In the genomic region with DNA sequence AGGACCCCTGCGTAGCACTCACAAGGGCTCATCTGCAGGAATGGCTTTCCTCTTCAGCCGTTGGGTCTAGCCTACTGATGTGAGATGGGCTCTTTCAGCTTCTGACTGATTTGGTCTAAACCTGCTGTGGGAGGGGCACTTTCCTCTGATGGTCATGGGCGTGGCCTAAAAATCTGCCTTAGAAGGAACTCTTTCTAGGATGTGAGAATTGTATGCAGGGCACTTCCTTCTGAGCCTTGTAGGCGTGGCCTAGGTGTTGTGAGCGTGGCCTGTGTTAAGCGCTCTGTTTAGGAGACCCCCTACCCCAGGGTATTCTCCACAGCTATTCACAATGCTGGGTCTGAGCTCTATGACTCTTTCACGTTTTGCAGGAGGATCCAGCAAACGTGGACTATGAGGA, we compare ENCODE assay signal across 32 mouse cellular contexts. TPM values are rescaled to one million over a fixed set of nuclear protein-coding genes. Genes with fewer than 3 reads are reported as not detected.
A peak's percentile ranks its signal among the peaks of the same experiment; 100 is the strongest.
DNase-seq lines count a peak whose midpoint lies in the region; ATAC-seq lines count a peak whose summit lies in the region.
"Had no signal": no experiment of that assay in that cellular context is flagged by ENCODE, and none has a peak within 500 bp of the region (broad histone marks: within the 10 kb centered on the region; RNA-seq: fewer than 3 reads in every experiment).

No protein-coding gene starts in this region.

- no peak overlapping the region for H3K9ac ChIP-seq in embryonic facial prominence, embryonic 15.5 days
- no peak overlapping the region for H3K9ac ChIP-seq in forebrain, embryonic 13.5 days
- H3K9ac ChIP-seq: embryonic facial prominence, embryonic 13.5 days; forebrain, embryonic 15.5 days; heart, embryonic 12.5 days; kidney, embryonic 15.5 days; limb, embryonic 13.5 days; liver, embryonic 15.5 days; midbrain, embryonic 15.5 days; neural tube, embryonic 13.5 days had no signal

- H3K4me3 ChIP-seq in embryonic facial prominence, embryonic 15.5 days (replicated peaks), result no peak overlapping the region
- H3K4me3 ChIP-seq in embryonic facial prominence, embryonic 10.5 days, result no peak overlapping the region
- H3K4me3 ChIP-seq in forebrain, embryonic 13.5 days, result no peak overlapping the region
- H3K4me3 ChIP-seq: embryonic facial prominence, embryonic 13.5 days; forebrain, embryonic 15.5 days; heart, embryonic 12.5 days; hindbrain, embryonic 10.5 days; kidney, embryonic 15.5 days; limb, embryonic 13.5 days; liver, embryonic 15.5 days; midbrain, embryonic 15.5 days; myocyte; neural tube, embryonic 13.5 days had no signal

- no peaks in the 10 kb centered on the region for H3K27me3 ChIP-seq in embryonic facial prominence, embryonic 15.5 days
- no peaks in the 10 kb centered on the region for H3K27me3 ChIP-seq in embryonic facial prominence, embryonic 10.5 days (replicated peaks; ENCODE audit: low read depth, poor library complexity, severe bottlenecking)
- no peaks in the 10 kb centered on the region for H3K27me3 ChIP-seq in forebrain, embryonic 13.5 days
- H3K27me3 ChIP-seq: embryonic facial prominence, embryonic 13.5 days; forebrain, embryonic 15.5 days; heart, embryonic 12.5 days; kidney, embryonic 15.5 days; limb, embryonic 13.5 days; liver, embryonic 15.5 days; midbrain, embryonic 15.5 days; neural tube, embryonic 13.5 days had no signal

- DNase-seq in embryonic facial prominence, embryonic 10.5 days (ENCODE audit: low spot score), result no peak
- DNase-seq in ES-CJ7 (ENCODE audit: low read depth, low spot score), result peak; percentile 85
- DNase-seq in left cerebral cortex, postnatal 14 days (ENCODE audit: low spot score in 2 of 2), result no peak
- DNase-seq: adrenal gland, postnatal 36 days; cerebellum, adult 9-11 months; gastrocnemius, postnatal 10 days; heart, adult 11 months; heart, postnatal 10 days; kidney, adult 11 months; kidney, postnatal 36 days; right cerebral cortex, postnatal 4 days; thymus, postnatal 25 days had no signal

- intact Hi-C loops in left cerebral cortex, postnatal 14 days (cut with DNase I), result no loop called here

- 59% methylated on average over 8 of the region's 8 CpGs for WGBS in embryonic facial prominence, embryonic 15.5 days
- WGBS in embryonic facial prominence, embryonic 10.5 days, result 59% methylated on average over 8 of the region's 8 CpGs
- 64% methylated on average over 8 of the region's 8 CpGs for WGBS in forebrain, embryonic 13.5 days

- no peak overlapping the region for H3K4me2 ChIP-seq in embryonic facial prominence, embryonic 15.5 days (replicated peaks)
- no peak overlapping the region for H3K4me2 ChIP-seq in forebrain, embryonic 13.5 days
- H3K4me2 ChIP-seq: embryonic facial prominence, embryonic 13.5 days; forebrain, embryonic 15.5 days; heart, embryonic 12.5 days; kidney, embryonic 15.5 days; limb, embryonic 13.5 days; liver, embryonic 15.5 days; midbrain, embryonic 15.5 days; neural tube, embryonic 13.5 days had no signal

- no peak overlapping the region for H3K27ac ChIP-seq in embryonic facial prominence, embryonic 15.5 days (replicated peaks)
- H3K27ac ChIP-seq in embryonic facial prominence, embryonic 10.5 days (replicated peaks), result no peak overlapping the region
- no peak overlapping the region for H3K27ac ChIP-seq in forebrain, embryonic 13.5 days
- H3K27ac ChIP-seq: embryonic facial prominence, embryonic 13.5 days; forebrain, embryonic 15.5 days; hindbrain, embryonic 10.5 days; kidney, embryonic 15.5 days; limb, embryonic 13.5 days; liver, embryonic 15.5 days; midbrain, embryonic 15.5 days; neural tube, embryonic 13.5 days had no signal

- H3K36me3 ChIP-seq in embryonic facial prominence, embryonic 15.5 days, result no peaks in the 10 kb centered on the region
- no peaks in the 10 kb centered on the region for H3K36me3 ChIP-seq in embryonic facial prominence, embryonic 10.5 days (replicated peaks)
- no peaks in the 10 kb centered on the region for H3K36me3 ChIP-seq in forebrain, embryonic 13.5 days (ENCODE audit: poor library complexity, severe bottlenecking)
- H3K36me3 ChIP-seq: embryonic facial prominence, embryonic 13.5 days; forebrain, embryonic 15.5 days; G1E; heart, embryonic 12.5 days; hindbrain, embryonic 10.5 days; kidney, embryonic 15.5 days; limb, embryonic 13.5 days; liver, embryonic 15.5 days; midbrain, embryonic 15.5 days; neural tube, embryonic 13.5 days had no signal

- ATAC-seq in embryonic facial prominence, embryonic 15.5 days (ENCODE audit: insufficient number of reproducible peaks, low FRiP score, low TSS enrichment, low read depth), result peak; percentile 43; the same call in 1 of the 2 replicates
- ATAC-seq in erythroid progenitor cell, adult 5-6 weeks (replicated peaks; ENCODE audit: low FRiP score, poor library complexity, severe bottlenecking), result 0 out of 2 replicates have a peak, but pooled peaks have one; percentile 31
- ATAC-seq in monocyte, adult 5-6 weeks (replicated peaks; ENCODE audit: insufficient number of reproducible peaks, low FRiP score, low TSS enrichment, poor library complexity, severe bottlenecking), result peak; percentile 92
- ATAC-seq in forebrain, embryonic 13.5 days, result no peak
- ATAC-seq: forebrain, embryonic 15.5 days; hindbrain, embryonic 16.5 days; midbrain, embryonic 15.5 days had no signal

- H3K9me3 ChIP-seq in embryonic facial prominence, embryonic 15.5 days (replicated peaks), result peaks cover 8% of the 10 kb centered on the region; the same call in 1 of the 2 replicates
- H3K9me3 ChIP-seq in embryonic facial prominence, embryonic 10.5 days, result peaks cover 15% of the 10 kb centered on the region
- peaks cover 25% of the 10 kb centered on the region for H3K9me3 ChIP-seq in forebrain, embryonic 13.5 days (replicated peaks)
- H3K9me3 ChIP-seq: liver, embryonic 15.5 days had no signal

- H3K4me1 ChIP-seq in embryonic facial prominence, embryonic 15.5 days, result no peaks in the 10 kb centered on the region
- H3K4me1 ChIP-seq in embryonic facial prominence, embryonic 10.5 days, result no peaks in the 10 kb centered on the region
- H3K4me1 ChIP-seq in forebrain, embryonic 13.5 days, result no peaks in the 10 kb centered on the region
- H3K4me1 ChIP-seq: embryonic facial prominence, embryonic 13.5 days; forebrain, embryonic 15.5 days; heart, embryonic 12.5 days; hindbrain, embryonic 10.5 days; kidney, embryonic 15.5 days; limb, embryonic 13.5 days; liver, embryonic 15.5 days; midbrain, embryonic 15.5 days; neural tube, embryonic 13.5 days had no signal

RNA-seq across cellular contexts. Expression of a gene that starts 8.6 kb away (rescaled TPM):
- polyA plus RNA-seq in embryonic facial prominence, embryonic 15.5 days (2015; fragmentation: Nextera tagmentation; extraction: Ambion mirVana), result 0.26 TPM in 1 of 2 replicates, not detected in the other
- polyA plus RNA-seq in embryonic facial prominence, embryonic 10.5 days (2016; fragmentation: Nextera tagmentation; extraction: Ambion mirVana), result not detected in 2 replicates
- 1.4 and 4.6 TPM in 2 replicates for total RNA-seq in erythroid progenitor cell, adult 5-6 weeks (2015; ENCODE audit: low replicate concordance)
- 0.64 TPM in 1 of 2 replicates, not detected in the other for total RNA-seq in erythroid progenitor cell, adult 5-6 weeks (2017; ENCODE audit: low replicate concordance)
- 1.2 to 5.8 TPM (median 4.8 TPM) in 3 replicates for total RNA-seq in monocyte, adult 5-6 weeks (2017)
- total RNA-seq in left cerebral cortex, postnatal 14 days (2021), result not detected
- polyA plus RNA-seq in forebrain, embryonic 13.5 days (2015; fragmentation: Nextera tagmentation; extraction: Ambion mirVana), result not detected in 2 replicates
- total RNA-seq: adrenal gland, postnatal 36 days; gastrocnemius, postnatal 10 days; heart, postnatal 10 days; left cerebral cortex, postnatal 25 days had no signal
- polyA plus RNA-seq: embryonic facial prominence, embryonic 13.5 days; forebrain, embryonic 15.5 days; hindbrain, embryonic 10.5 days; hindbrain, embryonic 16.5 days; limb, embryonic 13.5 days; midbrain, embryonic 15.5 days; myocyte; neural tube, embryonic 13.5 days had no signal

RNA-seq across cellular contexts. Expression of a gene that starts 14.6 kb away (rescaled TPM):
- 0.31 TPM in 1 of 2 replicates, not detected in the other for polyA plus RNA-seq in embryonic facial prominence, embryonic 15.5 days (2015; fragmentation: Nextera tagmentation; extraction: Ambion mirVana)
- not detected in 2 replicates for polyA plus RNA-seq in embryonic facial prominence, embryonic 10.5 days (2016; fragmentation: Nextera tagmentation; extraction: Ambion mirVana)
- not detected in 2 replicates for total RNA-seq in erythroid progenitor cell, adult 5-6 weeks (2015; ENCODE audit: low replicate concordance)
- total RNA-seq in erythroid progenitor cell, adult 5-6 weeks (2017; ENCODE audit: low replicate concordance), result 0.77 TPM in 1 of 2 replicates, not detected in the other
- 0.86 to 6.9 TPM (median 1.1 TPM) in 3 replicates for total RNA-seq in monocyte, adult 5-6 weeks (2017)
- total RNA-seq in left cerebral cortex, postnatal 14 days (2021), result not detected
- not detected in 2 replicates for polyA plus RNA-seq in forebrain, embryonic 13.5 days (2015; fragmentation: Nextera tagmentation; extraction: Ambion mirVana)
- total RNA-seq: common myeloid progenitor, adult 5-6 weeks; G1E; gastrocnemius, postnatal 10 days; heart, postnatal 10 days had no signal
- polyA plus RNA-seq: embryonic facial prominence, embryonic 13.5 days; forebrain, embryonic 15.5 days; G1E; heart, embryonic 12.5 days; hindbrain, embryonic 10.5 days; hindbrain, embryonic 16.5 days; kidney, embryonic 15.5 days; limb, embryonic 13.5 days; liver, embryonic 15.5 days; midbrain, embryonic 15.5 days; myocyte; neural tube, embryonic 13.5 days; stomach, embryonic 14.5 days had no signal

RNA-seq across cellular contexts. Expression of a gene that starts 15.4 kb away (rescaled TPM):
- not detected in 2 replicates for polyA plus RNA-seq in embryonic facial prominence, embryonic 15.5 days (2015; fragmentation: Nextera tagmentation; extraction: Ambion mirVana)
- polyA plus RNA-seq in embryonic facial prominence, embryonic 10.5 days (2016; fragmentation: Nextera tagmentation; extraction: Ambion mirVana), result not detected in 2 replicates
- total RNA-seq in erythroid progenitor cell, adult 5-6 weeks (2015; ENCODE audit: low replicate concordance), result not detected in 2 replicates
- total RNA-seq in erythroid progenitor cell, adult 5-6 weeks (2017; ENCODE audit: low replicate concordance), result not detected in 2 replicates
- not detected in 3 replicates for total RNA-seq in monocyte, adult 5-6 weeks (2017)
- not detected for total RNA-seq in left cerebral cortex, postnatal 14 days (2021)
- polyA plus RNA-seq in forebrain, embryonic 13.5 days (2015; fragmentation: Nextera tagmentation; extraction: Ambion mirVana), result not detected in 2 replicates
- total RNA-seq: adrenal gland, postnatal 36 days; common myeloid progenitor, adult 5-6 weeks; G1E; gastrocnemius, postnatal 10 days; heart, postnatal 10 days; layer of hippocampus, adult 8-10 months; left cerebral cortex, postnatal 25 days had no signal
- polyA plus RNA-seq: embryonic facial prominence, embryonic 13.5 days; forebrain, embryonic 15.5 days; G1E; heart, embryonic 12.5 days; hindbrain, embryonic 10.5 days; hindbrain, embryonic 16.5 days; kidney, embryonic 15.5 days; limb, embryonic 13.5 days; liver, embryonic 15.5 days; midbrain, embryonic 15.5 days; myocyte; neural tube, embryonic 13.5 days; stomach, embryonic 14.5 days had no signal

RNA-seq across cellular contexts. Expression of a gene that starts 21.5 kb away (rescaled TPM):
- 71.0 and 72.1 TPM in 2 replicates for polyA plus RNA-seq in embryonic facial prominence, embryonic 15.5 days (2015; fragmentation: Nextera tagmentation; extraction: Ambion mirVana)
- 77.6 and 82.4 TPM in 2 replicates for polyA plus RNA-seq in embryonic facial prominence, embryonic 10.5 days (2016; fragmentation: Nextera tagmentation; extraction: Ambion mirVana)
- total RNA-seq in erythroid progenitor cell, adult 5-6 weeks (2015; ENCODE audit: low replicate concordance), result 20.1 and 42.5 TPM in 2 replicates
- 25.3 and 30.5 TPM in 2 replicates for total RNA-seq in erythroid progenitor cell, adult 5-6 weeks (2017; ENCODE audit: low replicate concordance)
- total RNA-seq in monocyte, adult 5-6 weeks (2017), result 105 to 143 TPM (median 135 TPM) in 3 replicates
- total RNA-seq in left cerebral cortex, postnatal 14 days (2021), result 10 to 100 TPM; 50.5 to 53.2 TPM
- polyA plus RNA-seq in forebrain, embryonic 13.5 days (2015; fragmentation: Nextera tagmentation; extraction: Ambion mirVana), result 103 and 108 TPM in 2 replicates

RNA-seq across cellular contexts. Expression of a gene that starts 37.0 kb away (rescaled TPM):
- 113 and 116 TPM in 2 replicates for polyA plus RNA-seq in embryonic facial prominence, embryonic 15.5 days (2015; fragmentation: Nextera tagmentation; extraction: Ambion mirVana)
- polyA plus RNA-seq in embryonic facial prominence, embryonic 10.5 days (2016; fragmentation: Nextera tagmentation; extraction: Ambion mirVana), result 130 and 139 TPM in 2 replicates
- total RNA-seq in erythroid progenitor cell, adult 5-6 weeks (2015; ENCODE audit: low replicate concordance), result 47.8 and 47.9 TPM in 2 replicates
- 130 and 194 TPM in 2 replicates for total RNA-seq in erythroid progenitor cell, adult 5-6 weeks (2017; ENCODE audit: low replicate concordance)
- total RNA-seq in monocyte, adult 5-6 weeks (2017), result 640 to 819 TPM (median 739 TPM) in 3 replicates
- total RNA-seq in left cerebral cortex, postnatal 14 days (2021), result 10 to 100 TPM; 38.4 to 46.3 TPM
- 115 and 119 TPM in 2 replicates for polyA plus RNA-seq in forebrain, embryonic 13.5 days (2015; fragmentation: Nextera tagmentation; extraction: Ambion mirVana)
